Mouse (Mus musculus) layer of hippocampus, adult 9-11 months (tissue): Measurements from ENCODE around the gene Tmppe.

Experiments used
- DNase-seq: peaks from one replicate; pipeline ENCODE4 v3.0.0; 2022

Gene Tmppe

GRCm38 (mm10) chr9:114395258-114395657, 5.6 kb upstream of the Tmppe start:
- DNase-seq, result no peak

GRCm38 (mm10) chr9:114399680-114400079, 1.2 kb upstream of the Tmppe start:
- no peak for DNase-seq

GRCm38 (mm10) chr9:114400588-114400948, 337 bp upstream of the Tmppe start:
- no peak for DNase-seq

- DNase-seq, result no peak
Observed at GRCm38 (mm10) chr9:114401685-114402080, 778 bp downstream of the Tmppe start.

GRCm38 (mm10) chr9:114407676-114408075, 6.8 kb downstream of the Tmppe start:
- no peak for DNase-seq

- DNase-seq, result no peak
Observed at GRCm38 (mm10) chr9:114410313-114410862, 9.5 kb downstream of the Tmppe start.

GRCm38 (mm10) chr9:114411295-114411694, 10.4 kb downstream of the Tmppe start:
- no peak for DNase-seq

- no peak for DNase-seq
Observed at GRCm38 (mm10) chr9:114412406-114412805, 11.5 kb downstream of the Tmppe start.

GRCm38 (mm10) chr9:114413866-114414265, 13.0 kb downstream of the Tmppe start:
- no peak for DNase-seq

GRCm38 (mm10) chr9:114415701-114416100, 14.8 kb downstream of the Tmppe start:
- DNase-seq, result no peak

- no peak for DNase-seq
Observed at GRCm38 (mm10) chr9:114416646-114417517, 16.0 kb downstream of the Tmppe start.

- DNase-seq, result no peak
Observed at GRCm38 (mm10) chr9:114418187-114418586, 17.3 kb downstream of the Tmppe start.

GRCm38 (mm10) chr9:114420443-114420842, 19.5 kb downstream of the Tmppe start:
- DNase-seq, result no peak

- no peak for DNase-seq
Observed at GRCm38 (mm10) chr9:114421045-114421444, 20.1 kb downstream of the Tmppe start.

GRCm38 (mm10) chr9:114421797-114422196, 20.9 kb downstream of the Tmppe start:
- no peak for DNase-seq

- DNase-seq, result no peak
Observed at GRCm38 (mm10) chr9:114425576-114425975, 24.7 kb downstream of the Tmppe start.

GRCm38 (mm10) chr9:114426201-114426600, 25.3 kb downstream of the Tmppe start:
- no peak for DNase-seq

GRCm38 (mm10) chr9:114427425-114427824, 26.5 kb downstream of the Tmppe start:
- no peak for DNase-seq

- DNase-seq, result no peak
Observed at GRCm38 (mm10) chr9:114428103-114428834, 27.4 kb downstream of the Tmppe start.

GRCm38 (mm10) chr9:114435668-114436067, 34.8 kb downstream of the Tmppe start:
- DNase-seq, result no peak

- no peak for DNase-seq
Observed at GRCm38 (mm10) chr9:114440548-114440947, 39.6 kb downstream of the Tmppe start.

- no peak for DNase-seq
Observed at GRCm38 (mm10) chr9:114442225-114442624, 41.3 kb downstream of the Tmppe start.

- no peak for DNase-seq
Observed at GRCm38 (mm10) chr9:114442893-114443292, 42.0 kb downstream of the Tmppe start.

- no peak for DNase-seq
Observed at GRCm38 (mm10) chr9:114443351-114443750, 42.4 kb downstream of the Tmppe start.
